Mouse (Mus musculus): ENCODE results near the gene Cltb. TPM values are rescaled to one million over a fixed set of nuclear protein-coding genes. Genes with fewer than 3 reads are reported as not detected.

Gene Cltb
- polyA plus RNA-seq, 1 experiment from 2014 or later, result 32.3 TPM

DNA sequence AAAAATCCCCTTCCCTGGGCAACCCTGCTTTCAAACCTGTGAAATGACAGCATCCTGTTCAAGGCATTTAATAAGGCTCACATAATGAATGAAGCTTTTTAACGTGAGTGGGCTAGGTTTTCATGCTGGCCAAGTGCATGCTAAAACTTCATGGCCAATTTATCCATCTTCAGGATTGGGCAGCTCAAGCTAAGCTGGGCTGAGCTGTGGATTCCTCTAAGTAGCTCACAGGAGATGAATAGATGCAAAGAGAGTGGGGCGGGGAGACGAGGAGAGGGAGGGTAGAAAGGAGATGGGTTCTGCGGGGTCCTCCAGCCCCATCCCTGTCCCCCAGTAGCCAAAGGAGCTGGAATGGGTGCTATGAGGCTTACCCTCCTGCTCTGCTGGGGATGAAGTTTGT is 6.9 kb downstream of the Cltb start:
- no peak overlapping the region for H3K27ac ChIP-seq (ENCODE audit: low read depth, low read length)
- H3K4me2 ChIP-seq, result no peak overlapping the region
- peaks cover 18% of the 10 kb centered on the region for H3K4me1 ChIP-seq (replicated peaks; ENCODE audit: control insufficient read depth, insufficient read depth, low read length)
- 71% methylated on average over 4 of the region's 4 CpGs for WGBS
- no peak overlapping the region for H3K9ac ChIP-seq (ENCODE audit: low read depth, low read length)
- DNase-seq (ENCODE audit: low spot score), result no peak
- ATAC-seq (replicated peaks; ENCODE audit: low FRiP score), result no peak
- 0 out of 2 replicates have a peak, but pooled peaks cover 2% of the 10 kb centered on the region for H3K36me3 ChIP-seq (ENCODE audit: control insufficient read depth, insufficient read depth, low read length)
- no peak overlapping the region for H3K4me3 ChIP-seq (ENCODE audit: low read depth, low read length)
- H3K9me3 ChIP-seq (ENCODE audit: control insufficient read depth, low read length), result no peaks in the 10 kb centered on the region
- no peaks in the 10 kb centered on the region for H3K27me3 ChIP-seq (replicated peaks; ENCODE audit: control insufficient read depth, insufficient read depth, low read length)

DNA sequence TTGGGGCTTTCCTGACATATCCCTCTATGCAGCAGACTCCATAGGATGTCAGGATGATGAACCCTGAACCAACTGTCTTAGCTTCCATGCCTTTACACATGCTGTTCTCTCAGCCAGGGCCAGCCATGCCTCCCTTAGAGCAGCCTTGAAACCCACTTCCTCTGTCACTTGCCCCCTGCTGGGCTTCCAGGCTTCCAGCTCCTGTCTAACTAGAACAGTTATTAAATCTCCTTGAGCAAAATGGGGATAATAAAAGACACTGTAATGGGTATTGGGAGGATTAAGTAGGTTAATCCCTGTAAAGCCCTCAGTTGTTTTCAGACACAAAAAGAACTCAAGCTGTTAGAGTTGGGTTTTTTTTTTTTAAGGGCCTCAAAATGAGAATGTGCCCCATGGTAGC is 7.6 kb downstream of the Cltb start:
- Histone ChIP-seq H3K27me3 (replicated peaks; ENCODE audit: control insufficient read depth, insufficient read depth, low read length) (no peaks in the 10 kb centered on the region), H3K27ac (ENCODE audit: low read depth, low read length) (no peak overlapping the region), H3K4me3 (ENCODE audit: low read depth, low read length) (no peak overlapping the region), H3K36me3 (ENCODE audit: control insufficient read depth, insufficient read depth, low read length) (0 out of 2 replicates have a peak, but pooled peaks cover 7% of the 10 kb centered on the region), H3K4me1 (replicated peaks; ENCODE audit: control insufficient read depth, insufficient read depth, low read length) (peaks cover 12% of the 10 kb centered on the region), H3K9me3 (ENCODE audit: control insufficient read depth, low read length) (no peaks in the 10 kb centered on the region), H3K4me2 (no peak overlapping the region), H3K9ac (ENCODE audit: low read depth, low read length) (no peak overlapping the region)
- DNase-seq (ENCODE audit: low spot score) (no peak), ATAC-seq (replicated peaks; ENCODE audit: low FRiP score) (no peak)

DNA sequence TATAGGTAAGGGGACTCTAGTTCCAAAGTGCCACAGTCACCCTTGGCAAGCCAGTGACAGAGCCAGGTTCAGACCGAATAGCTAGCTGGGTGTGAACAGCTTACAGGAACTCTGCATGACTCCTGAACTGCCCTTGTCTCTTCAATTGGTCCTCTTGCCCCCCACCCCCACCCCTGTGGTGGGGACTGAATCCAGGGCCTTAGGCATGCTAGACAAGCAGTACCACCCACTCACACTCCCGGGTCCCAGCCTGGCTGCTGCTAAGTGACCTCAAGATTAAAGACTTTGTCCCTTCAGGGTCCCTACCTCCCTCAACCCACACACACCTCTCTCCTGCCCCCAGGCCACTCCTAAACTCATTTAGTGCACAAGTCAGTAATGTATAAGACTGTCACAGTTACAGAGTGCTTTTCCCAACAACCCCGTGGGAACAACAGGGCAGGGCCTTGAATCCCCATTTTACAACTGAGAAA is 8.5 kb downstream of the Cltb start:
- ATAC-seq (replicated peaks; ENCODE audit: low FRiP score) (no peak), DNase-seq (ENCODE audit: low spot score) (no peak)
- no peak overlapping the region for H3K9ac ChIP-seq (ENCODE audit: low read depth, low read length)
- no peaks in the 10 kb centered on the region for H3K27me3 ChIP-seq (replicated peaks; ENCODE audit: control insufficient read depth, insufficient read depth, low read length)
- no peak overlapping the region for H3K4me3 ChIP-seq (ENCODE audit: low read depth, low read length)
- no peaks in the 10 kb centered on the region for H3K9me3 ChIP-seq (ENCODE audit: control insufficient read depth, low read length)
- no peak overlapping the region for H3K4me2 ChIP-seq
- H3K36me3 ChIP-seq (ENCODE audit: control insufficient read depth, insufficient read depth, low read length), result 0 out of 2 replicates have a peak, but pooled peaks cover 7% of the 10 kb centered on the region
- peaks cover 5% of the 10 kb centered on the region for H3K4me1 ChIP-seq (replicated peaks; ENCODE audit: control insufficient read depth, insufficient read depth, low read length)
- WGBS, result 72% methylated on average over 3 of the region's 3 CpGs
- no peak overlapping the region for H3K27ac ChIP-seq (ENCODE audit: low read depth, low read length)

DNA sequence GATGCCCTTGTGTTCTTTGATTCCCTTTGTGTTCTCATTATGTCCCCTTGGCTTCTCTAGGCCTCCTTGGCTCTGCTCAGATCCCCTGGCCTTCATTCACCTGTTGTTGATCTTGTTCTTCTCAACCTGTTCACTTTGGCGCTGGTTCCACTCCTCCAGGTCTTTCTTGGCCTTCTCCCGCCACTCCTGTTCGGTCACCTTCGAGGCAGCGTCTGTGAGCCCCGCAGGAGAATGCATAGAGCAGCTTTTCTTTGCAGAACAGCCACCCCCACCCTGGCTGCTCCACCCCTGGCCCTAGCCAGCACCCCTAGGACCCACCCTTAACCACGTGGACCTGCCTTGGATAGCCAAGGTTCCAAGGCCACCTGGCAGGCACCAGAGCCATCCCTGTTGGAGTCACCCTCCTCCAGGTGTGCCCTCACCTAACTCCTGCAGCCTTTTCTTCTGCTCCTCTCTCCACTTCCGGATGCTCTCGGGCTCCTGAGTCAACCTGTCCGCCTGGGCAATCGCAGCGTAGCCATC is 12.5 kb downstream of the Cltb start:
- 87% methylated on average over 12 of the region's 12 CpGs for WGBS
- Histone ChIP-seq H3K9ac (ENCODE audit: low read depth, low read length) (no peak overlapping the region), H3K4me2 (no peak overlapping the region), H3K27ac (ENCODE audit: low read depth, low read length) (no peak overlapping the region), H3K27me3 (replicated peaks; ENCODE audit: control insufficient read depth, insufficient read depth, low read length) (no peaks in the 10 kb centered on the region), H3K4me1 (replicated peaks; ENCODE audit: control insufficient read depth, insufficient read depth, low read length) (no peaks in the 10 kb centered on the region), H3K4me3 (ENCODE audit: low read depth, low read length) (no peak overlapping the region), H3K36me3 (ENCODE audit: control insufficient read depth, insufficient read depth, low read length) (peaks cover 10% of the 10 kb centered on the region; the same call in 1 of the 2 replicates), H3K9me3 (ENCODE audit: control insufficient read depth, low read length) (no peaks in the 10 kb centered on the region)
- DNase-seq (ENCODE audit: low spot score) (no peak), ATAC-seq (replicated peaks; ENCODE audit: low FRiP score) (no peak)

DNA sequence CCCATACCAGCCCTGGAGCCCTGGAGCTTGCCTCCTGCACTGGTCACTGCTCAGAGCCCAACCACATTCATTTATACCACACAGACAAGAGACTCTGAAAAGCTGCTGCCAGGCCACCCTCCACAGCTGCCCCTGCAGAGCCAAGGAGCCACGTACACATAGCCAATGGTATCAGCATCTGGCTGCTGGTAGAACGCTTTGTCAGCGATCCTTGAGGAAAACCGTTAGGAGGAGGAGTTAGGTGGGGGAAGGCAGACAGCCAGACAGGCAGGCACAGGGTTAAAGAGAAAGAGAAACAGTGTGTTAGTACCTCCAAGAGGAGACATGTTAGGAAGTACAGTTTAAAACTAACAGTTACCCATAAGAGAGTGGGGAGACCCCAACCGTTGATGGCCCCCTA is 14.3 kb downstream of the Cltb start:
- no peak for DNase-seq (ENCODE audit: low spot score)
- no peak overlapping the region for H3K9ac ChIP-seq (ENCODE audit: low read depth, low read length)
- H3K27ac ChIP-seq (ENCODE audit: low read depth, low read length), result no peak overlapping the region
- peaks cover 10% of the 10 kb centered on the region; the same call in 1 of the 2 replicates for H3K36me3 ChIP-seq (ENCODE audit: control insufficient read depth, insufficient read depth, low read length)
- no peaks in the 10 kb centered on the region for H3K27me3 ChIP-seq (replicated peaks; ENCODE audit: control insufficient read depth, insufficient read depth, low read length)
- H3K9me3 ChIP-seq (ENCODE audit: control insufficient read depth, low read length), result no peaks in the 10 kb centered on the region
- no peak overlapping the region for H3K4me2 ChIP-seq
- ATAC-seq (replicated peaks; ENCODE audit: low FRiP score), result no peak
- no peaks in the 10 kb centered on the region; the same call in 1 of the 2 replicates for H3K4me1 ChIP-seq (replicated peaks; ENCODE audit: control insufficient read depth, insufficient read depth, low read length)
- no peak overlapping the region for H3K4me3 ChIP-seq (ENCODE audit: low read depth, low read length)
- 69% methylated on average over 5 of the region's 5 CpGs for WGBS

DNA sequence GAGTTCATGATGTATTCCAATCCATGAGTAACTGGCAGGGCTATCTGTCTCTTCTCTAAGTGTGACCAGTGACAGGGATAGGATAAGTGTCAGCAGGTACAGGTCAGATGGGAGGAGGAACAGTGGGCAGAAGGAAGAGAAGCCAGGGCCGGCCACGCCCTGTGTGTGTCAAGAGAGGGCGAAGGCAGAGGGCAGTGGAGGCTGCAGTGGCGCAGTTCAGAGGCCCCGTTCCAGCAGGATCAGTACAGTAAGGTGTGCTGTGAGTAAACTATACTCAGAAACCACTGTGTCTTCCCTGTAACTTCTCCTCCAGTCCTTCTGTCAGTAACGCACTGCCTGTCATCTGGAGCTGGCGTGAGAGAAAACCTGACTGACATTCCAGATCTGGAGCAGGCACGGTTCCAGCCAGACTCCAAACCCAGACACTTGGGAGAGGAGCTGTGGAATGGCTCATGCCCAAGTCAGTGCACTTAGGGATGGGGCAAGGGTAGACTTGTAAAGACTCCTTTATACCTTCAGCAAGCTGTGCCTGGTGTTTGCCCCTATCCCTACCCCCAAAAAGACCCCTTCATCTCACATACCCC is 14.9 kb downstream of the Cltb start:
- H3K4me2 ChIP-seq, result no peak overlapping the region
- H3K4me1 ChIP-seq (replicated peaks; ENCODE audit: control insufficient read depth, insufficient read depth, low read length), result peaks cover 7% of the 10 kb centered on the region
- no peak overlapping the region for H3K4me3 ChIP-seq (ENCODE audit: low read depth, low read length)
- no peaks in the 10 kb centered on the region for H3K9me3 ChIP-seq (ENCODE audit: control insufficient read depth, low read length)
- no peak overlapping the region for H3K9ac ChIP-seq (ENCODE audit: low read depth, low read length)
- no peak for DNase-seq (ENCODE audit: low spot score)
- H3K36me3 ChIP-seq (ENCODE audit: control insufficient read depth, insufficient read depth, low read length), result peaks cover 10% of the 10 kb centered on the region; the same call in 1 of the 2 replicates
- 77% methylated on average over 8 of the region's 8 CpGs for WGBS
- H3K27me3 ChIP-seq (replicated peaks; ENCODE audit: control insufficient read depth, insufficient read depth, low read length), result no peaks in the 10 kb centered on the region
- no peak overlapping the region for H3K27ac ChIP-seq (ENCODE audit: low read depth, low read length)
- ATAC-seq (replicated peaks; ENCODE audit: low FRiP score), result no peak

DNA sequence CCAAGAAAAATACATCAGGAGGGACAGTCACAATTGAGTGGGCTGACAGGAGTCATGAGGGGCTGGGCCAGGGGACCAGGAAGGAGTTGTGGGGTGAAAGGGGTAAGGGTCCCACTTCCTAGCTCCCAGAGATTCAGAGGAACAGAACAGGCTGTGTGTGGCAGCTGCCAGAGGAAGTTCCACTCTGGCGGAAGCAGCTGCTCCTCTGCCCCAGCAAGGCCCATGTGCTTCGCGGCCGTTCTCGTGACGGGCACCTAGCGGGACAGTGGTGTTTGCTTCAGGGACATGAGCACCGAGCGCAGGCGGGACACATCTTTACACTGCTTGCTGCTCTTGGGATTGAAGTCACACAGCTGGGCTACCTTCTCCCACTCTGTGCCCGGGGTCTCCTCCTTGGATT is 17.5 kb downstream of the Cltb start:
- Histone ChIP-seq H3K36me3 (ENCODE audit: control insufficient read depth, insufficient read depth, low read length) (peaks cover 3% of the 10 kb centered on the region; the same call in 1 of the 2 replicates), H3K9ac (ENCODE audit: low read depth, low read length) (no peak overlapping the region), H3K4me2 (no peak overlapping the region), H3K9me3 (ENCODE audit: control insufficient read depth, low read length) (no peaks in the 10 kb centered on the region), H3K4me1 (replicated peaks; ENCODE audit: control insufficient read depth, insufficient read depth, low read length) (peaks cover 14% of the 10 kb centered on the region), H3K27ac (ENCODE audit: low read depth, low read length) (no peak overlapping the region), H3K27me3 (replicated peaks; ENCODE audit: control insufficient read depth, insufficient read depth, low read length) (no peaks in the 10 kb centered on the region), H3K4me3 (ENCODE audit: low read depth, low read length) (no peak overlapping the region)
- 85% methylated on average over 11 of the region's 11 CpGs for WGBS
- ATAC-seq (replicated peaks; ENCODE audit: low FRiP score), result no peak
- DNase-seq (ENCODE audit: low spot score), result no peak

DNA sequence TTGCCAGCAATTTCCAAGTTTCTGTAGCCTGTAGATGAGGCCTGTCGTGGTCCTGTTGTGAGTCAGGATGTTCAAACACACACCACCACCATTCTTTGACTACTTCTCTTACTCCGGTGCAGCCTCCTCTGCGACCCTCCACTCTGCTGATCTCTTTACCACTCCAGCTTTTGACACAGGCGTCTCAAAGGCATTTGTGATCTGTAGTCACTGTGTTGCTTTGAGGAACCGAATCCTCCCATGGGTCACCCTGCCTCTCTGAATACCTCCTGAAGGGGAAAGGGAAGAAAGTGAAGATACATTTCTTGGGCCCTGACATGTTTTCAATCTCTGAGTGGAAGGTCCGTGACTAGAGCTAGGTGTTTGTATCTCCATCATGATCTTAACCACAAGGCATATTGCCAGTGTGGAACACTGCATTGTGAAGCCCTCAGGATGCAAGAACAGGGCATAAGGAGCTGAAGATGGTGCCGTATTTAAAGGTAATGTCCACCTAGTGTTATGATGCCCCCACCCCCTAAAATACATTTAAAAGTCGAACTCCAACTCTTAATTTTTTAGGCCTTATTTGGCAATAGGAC is 19.3 kb downstream of the Cltb start:
- Histone ChIP-seq H3K9ac (ENCODE audit: low read depth, low read length) (no peak overlapping the region), H3K27ac (ENCODE audit: low read depth, low read length) (0 out of 2 replicates have a peak overlapping the region, but pooled peaks have one; percentile 17), H3K4me3 (ENCODE audit: low read depth, low read length) (peak overlapping the region; percentile 73), H3K36me3 (ENCODE audit: control insufficient read depth, insufficient read depth, low read length) (peaks cover 10% of the 10 kb centered on the region), H3K4me1 (replicated peaks; ENCODE audit: control insufficient read depth, insufficient read depth, low read length) (peaks cover 17% of the 10 kb centered on the region), H3K9me3 (ENCODE audit: control insufficient read depth, low read length) (no peaks in the 10 kb centered on the region), H3K4me2 (peak overlapping the region; percentile 73), H3K27me3 (replicated peaks; ENCODE audit: control insufficient read depth, insufficient read depth, low read length) (no peaks in the 10 kb centered on the region)
- ATAC-seq (replicated peaks; ENCODE audit: low FRiP score), result no peak
- DNase-seq (ENCODE audit: low spot score), result no peak
- WGBS, result 90% methylated on average over 8 of the region's 8 CpGs
